Mouse (Mus musculus): ENCODE measurements around the gene Gpr37l1. TPM values are rescaled to one million over a fixed set of nuclear protein-coding genes. Genes with fewer than 3 reads are reported as not detected.
A peak's percentile ranks its signal among the peaks of the same experiment; 100 is the strongest.
"Not testable (repeated sequence)": the region's sequence is repeated elsewhere in the genome, so short reads cannot be mapped to it uniquely, and the experiment has no call there.

Gene Gpr37l1
- polyA plus RNA-seq, 1 experiment from 2014 or later: 1.4 TPM

DNA sequence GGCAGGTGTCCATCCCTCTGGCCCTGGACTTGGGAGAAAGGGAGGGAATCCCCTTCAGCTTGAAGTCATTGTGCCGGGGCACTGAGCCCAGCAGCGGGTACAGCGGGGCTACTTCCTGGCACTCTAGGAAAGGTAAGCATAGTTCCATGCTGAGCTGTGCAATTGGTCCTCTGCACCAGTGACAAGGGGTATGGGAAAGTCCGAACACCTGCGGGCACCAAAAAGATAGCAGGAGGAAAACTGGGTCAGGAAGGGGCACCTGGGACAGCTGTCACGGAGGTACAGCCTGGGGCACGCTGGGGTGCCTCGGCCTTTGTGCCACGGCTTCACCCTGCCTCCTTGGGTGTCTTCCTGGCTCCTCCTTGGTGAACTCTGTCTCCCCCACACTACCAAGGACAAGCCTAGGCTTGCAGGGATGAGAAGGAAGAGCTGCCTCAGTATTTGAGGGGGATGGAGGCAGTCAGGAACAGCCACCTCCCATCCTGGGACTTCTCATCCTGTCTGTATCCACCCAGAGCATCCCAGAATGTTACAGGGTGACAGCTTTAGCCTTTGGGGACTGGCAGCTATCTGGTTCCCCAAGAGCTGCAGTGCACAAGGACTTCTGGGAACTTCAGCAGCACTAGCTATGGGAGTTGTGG, 37.8 kb downstream of the Gpr37l1 start:
- no peak overlapping the region for H3K4me2 ChIP-seq
- ATAC-seq (ENCODE audit: low FRiP score): no peak
- H3K4me3 ChIP-seq (replicated peaks): no peak overlapping the region
- H3K36me3 ChIP-seq: no peaks in the 10 kb centered on the region
- no peak overlapping the region for H3K27ac ChIP-seq (replicated peaks)
- H3K27me3 ChIP-seq (replicated peaks): peaks cover 8% of the 10 kb centered on the region; the same call in 1 of the 2 replicates
- no peak overlapping the region for H3K9ac ChIP-seq (replicated peaks)
- 0 out of 2 replicates have a peak, but pooled peaks cover 13% of the 10 kb centered on the region for H3K4me1 ChIP-seq
- H3K9me3 ChIP-seq (replicated peaks): no peaks in the 10 kb centered on the region
- 65% methylated on average over 9 of the region's 9 CpGs for WGBS

DNA sequence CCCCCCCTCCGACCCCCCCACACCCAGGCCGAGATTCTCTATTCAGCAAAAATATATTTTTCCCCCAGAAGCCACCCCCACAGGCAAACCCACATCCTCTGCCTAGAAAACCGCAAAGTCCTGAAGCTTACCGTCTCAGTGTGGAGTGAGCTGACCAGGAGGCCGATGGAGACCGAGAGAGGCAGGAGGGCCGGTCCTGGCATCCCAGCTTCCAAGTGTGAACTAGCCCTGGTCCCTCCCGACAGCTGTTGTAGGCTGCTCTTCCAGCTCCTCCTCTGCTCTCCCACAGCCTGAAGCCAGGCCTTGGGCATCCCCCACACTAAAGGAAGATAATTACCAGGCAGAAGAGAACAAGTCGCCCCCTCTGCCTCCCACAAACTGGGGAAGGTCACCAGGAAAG, 38.5 kb downstream of the Gpr37l1 start:
- Histone ChIP-seq H3K36me3 (no peaks in the 10 kb centered on the region), H3K9ac (replicated peaks) (no peak overlapping the region), H3K4me3 (replicated peaks) (no peak overlapping the region), H3K27ac (replicated peaks) (no peak overlapping the region), H3K9me3 (replicated peaks) (no peaks in the 10 kb centered on the region), H3K27me3 (replicated peaks) (peaks cover 8% of the 10 kb centered on the region; the same call in 1 of the 2 replicates), H3K4me2 (no peak overlapping the region), H3K4me1 (0 out of 2 replicates have a peak, but pooled peaks cover 13% of the 10 kb centered on the region)
- no peak for ATAC-seq (ENCODE audit: low FRiP score)
- 30% methylated on average over 9 of the region's 9 CpGs for WGBS

- H3K9ac ChIP-seq (replicated peaks): no peak overlapping the region
- no peak overlapping the region for H3K27ac ChIP-seq (replicated peaks)
- H3K4me3 ChIP-seq (replicated peaks): no peak overlapping the region
- no peaks in the 10 kb centered on the region for H3K36me3 ChIP-seq
- ATAC-seq (ENCODE audit: low FRiP score): no peak
- H3K4me2 ChIP-seq: no peak overlapping the region
- WGBS: 33% methylated on average over 5 of the region's 6 CpGs
- H3K27me3 ChIP-seq (replicated peaks): peaks cover 8% of the 10 kb centered on the region; the same call in 1 of the 2 replicates
- 0 out of 2 replicates have a peak, but pooled peaks cover 13% of the 10 kb centered on the region for H3K4me1 ChIP-seq
- H3K9me3 ChIP-seq (replicated peaks): no peaks in the 10 kb centered on the region
Measured at GRCm38 (mm10) chr1:135128011-135128441, 39.5 kb downstream of the Gpr37l1 start.

DNA sequence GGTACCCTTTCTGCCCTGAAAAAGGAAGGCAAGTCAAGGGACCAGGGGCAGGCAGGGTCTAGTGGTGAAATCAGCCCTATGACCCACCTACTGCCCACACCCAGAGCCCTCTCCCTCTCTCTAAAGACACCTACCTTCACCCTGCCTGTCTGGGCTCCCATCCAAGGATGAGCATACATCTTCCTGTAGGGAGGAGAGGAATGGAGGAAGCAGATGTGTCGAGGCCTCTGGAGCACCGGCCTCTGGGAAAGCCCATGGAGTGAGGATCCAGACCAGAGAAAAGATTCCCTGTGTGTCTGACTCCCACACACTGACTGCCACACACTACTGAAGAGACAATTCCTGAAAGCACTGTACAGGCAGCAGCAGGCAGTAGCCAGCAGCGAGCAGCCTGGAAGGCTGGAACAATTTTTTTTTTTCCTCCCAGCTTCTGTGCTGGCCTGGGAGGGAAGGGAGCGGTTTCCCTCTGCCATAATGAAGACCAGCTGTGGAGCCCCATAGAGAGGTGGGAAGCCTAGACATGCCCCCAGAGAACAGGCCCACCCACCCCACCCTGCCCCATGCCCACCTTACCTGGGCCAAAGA, 40.9 kb downstream of the Gpr37l1 start:
- Histone ChIP-seq H3K9ac (replicated peaks) (no peak overlapping the region), H3K27ac (replicated peaks) (0 out of 2 replicates have a peak overlapping the region, but pooled peaks have one; percentile 9), H3K4me2 (no peak overlapping the region), H3K9me3 (replicated peaks) (no peaks in the 10 kb centered on the region), H3K27me3 (replicated peaks) (peaks cover 8% of the 10 kb centered on the region; the same call in 1 of the 2 replicates), H3K4me1 (0 out of 2 replicates have a peak, but pooled peaks cover 13% of the 10 kb centered on the region), H3K36me3 (no peaks in the 10 kb centered on the region), H3K4me3 (replicated peaks) (no peak overlapping the region)
- ATAC-seq (ENCODE audit: low FRiP score): no peak
- 57% methylated on average over 4 of the region's 4 CpGs for WGBS

DNA sequence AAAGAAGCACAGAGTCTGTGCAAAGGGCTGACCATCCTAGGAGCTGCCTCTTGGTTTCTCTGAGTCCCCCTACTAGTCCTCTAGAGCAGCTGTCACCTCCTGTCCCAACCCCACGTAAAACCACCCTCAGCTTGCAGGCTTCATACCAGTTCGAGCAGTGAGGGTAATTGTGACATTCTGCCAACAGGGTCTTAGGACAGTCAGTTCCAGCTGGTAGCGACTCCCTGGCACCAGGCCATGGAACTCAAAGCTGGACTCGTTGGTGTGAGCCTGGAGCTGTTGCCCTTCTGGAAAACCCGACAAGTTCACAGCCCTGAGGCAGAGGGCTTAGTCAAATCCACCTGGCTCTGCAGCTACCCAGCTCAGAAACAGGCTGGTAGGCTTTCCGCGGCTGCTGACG, 41.5 kb downstream of the Gpr37l1 start:
- 0 out of 2 replicates have a peak, but pooled peaks have one; percentile 18 for ATAC-seq (ENCODE audit: low FRiP score)
- H3K27ac ChIP-seq (replicated peaks): 0 out of 2 replicates have a peak overlapping the region, but pooled peaks have one; percentile 9
- H3K4me2 ChIP-seq: no peak overlapping the region
- no peaks in the 10 kb centered on the region for H3K36me3 ChIP-seq
- peaks cover 8% of the 10 kb centered on the region; the same call in 1 of the 2 replicates for H3K27me3 ChIP-seq (replicated peaks)
- H3K4me3 ChIP-seq (replicated peaks): no peak overlapping the region
- no peaks in the 10 kb centered on the region for H3K9me3 ChIP-seq (replicated peaks)
- H3K4me1 ChIP-seq: 0 out of 2 replicates have a peak, but pooled peaks cover 13% of the 10 kb centered on the region
- no peak overlapping the region for H3K9ac ChIP-seq (replicated peaks)
- WGBS: 49% methylated on average over 8 of the region's 8 CpGs

- Histone ChIP-seq H3K9me3 (replicated peaks) (no peaks in the 10 kb centered on the region), H3K4me3 (replicated peaks) (no peak overlapping the region), H3K4me2 (no peak overlapping the region), H3K27ac (replicated peaks) (no peak overlapping the region), H3K9ac (replicated peaks) (no peak overlapping the region), H3K27me3 (replicated peaks) (peaks cover 6% of the 10 kb centered on the region; the same call in 1 of the 2 replicates), H3K4me1 (0 out of 2 replicates have a peak, but pooled peaks cover 13% of the 10 kb centered on the region), H3K36me3 (no peaks in the 10 kb centered on the region)
- 94% methylated on average over 8 of the region's 8 CpGs for WGBS
- no peak for ATAC-seq (ENCODE audit: low FRiP score)
Measured at GRCm38 (mm10) chr1:135124573-135125363, 42.7 kb downstream of the Gpr37l1 start.

GRCm38 (mm10) chr1:135112661-135113060, 54.8 kb downstream of the Gpr37l1 start:
- Histone ChIP-seq H3K4me3 (replicated peaks) (no peak overlapping the region), H3K36me3 (no peaks in the 10 kb centered on the region), H3K27me3 (replicated peaks) (no peaks in the 10 kb centered on the region; the same call in 1 of the 2 replicates), H3K4me2 (no peak overlapping the region), H3K9me3 (replicated peaks) (no peaks in the 10 kb centered on the region), H3K4me1 (no peaks in the 10 kb centered on the region), H3K9ac (replicated peaks) (no peak overlapping the region), H3K27ac (replicated peaks) (no peak overlapping the region)
- WGBS: 12% methylated on average over 8 of the region's 8 CpGs
- ATAC-seq (ENCODE audit: low FRiP score): 0 out of 2 replicates have a peak, but pooled peaks have one; percentile 15

- H3K9me3 ChIP-seq (replicated peaks); H3K4me1 ChIP-seq; ATAC-seq (ENCODE audit: low FRiP score); H3K4me3 ChIP-seq (replicated peaks); H3K9ac ChIP-seq (replicated peaks); H3K27ac ChIP-seq (replicated peaks); H3K27me3 ChIP-seq (replicated peaks); H3K4me2 ChIP-seq; H3K36me3 ChIP-seq: not testable (repeated sequence)
- WGBS: 53% methylated on average over 4 of the region's 5 CpGs
Measured at GRCm38 (mm10) chr1:135111271-135111670, 56.2 kb downstream of the Gpr37l1 start.

Other genes with a start within 250 kb of the Gpr37l1 start
- gene Ppp1r12b, start 211.7 kb downstream of the Gpr37l1 start, polyA plus RNA-seq (2015; fragmentation: Nextera tagmentation; extraction: Ambion mirVana): 13.3 and 16.3 TPM in 2 replicates
- 11.4 and 15.6 TPM in 2 replicates for gene Ube2t, start 205.1 kb downstream of the Gpr37l1 start, polyA plus RNA-seq (2015; fragmentation: Nextera tagmentation; extraction: Ambion mirVana)
- 1.6 TPM in 2 replicates for gene Lgr6, start 62.4 kb downstream of the Gpr37l1 start, polyA plus RNA-seq (2015; fragmentation: Nextera tagmentation; extraction: Ambion mirVana)
- gene Ptpn7, start 35.0 kb downstream of the Gpr37l1 start, polyA plus RNA-seq (2015; fragmentation: Nextera tagmentation; extraction: Ambion mirVana): 0.36 and 15.5 TPM in 2 replicates
- gene Arl8a, start 20.9 kb downstream of the Gpr37l1 start, polyA plus RNA-seq (2015; fragmentation: Nextera tagmentation; extraction: Ambion mirVana): 314 and 353 TPM in 2 replicates
- 0.35 and 13.0 TPM in 2 replicates for gene Elf3, start 90.9 kb upstream of the Gpr37l1 start, polyA plus RNA-seq (2015; fragmentation: Nextera tagmentation; extraction: Ambion mirVana)
- 99.5 and 107 TPM in 2 replicates for gene Rnpep, start 116.4 kb upstream of the Gpr37l1 start, polyA plus RNA-seq (2015; fragmentation: Nextera tagmentation; extraction: Ambion mirVana)
- 181 and 191 TPM in 2 replicates for gene Timm17a, start 146.1 kb upstream of the Gpr37l1 start, polyA plus RNA-seq (2015; fragmentation: Nextera tagmentation; extraction: Ambion mirVana)
- 0.15 and 1.4 TPM in 2 replicates for gene Lmod1, start 157.1 kb upstream of the Gpr37l1 start, polyA plus RNA-seq (2015; fragmentation: Nextera tagmentation; extraction: Ambion mirVana)
- gene Shisa4, start 207.6 kb upstream of the Gpr37l1 start, polyA plus RNA-seq (2015; fragmentation: Nextera tagmentation; extraction: Ambion mirVana): 100 and 121 TPM in 2 replicates

All from neural tube, embryonic 15.5 days (tissue).